Mouse (Mus musculus): ENCODE results near the gene Fam173a. TPM values are rescaled to one million over a fixed set of nuclear protein-coding genes. Genes with fewer than 3 reads are reported as not detected.

The Fam173a gene
- 127 and 129 TPM in 2 replicates for polyA plus RNA-seq (2015; fragmentation: Nextera tagmentation; extraction: Ambion mirVana)

- 0% methylated on average over 14 of the region's 14 CpGs for WGBS
- peaks cover 16% of the 10 kb centered on the region; the same call in 1 of the 2 replicates for H3K36me3 ChIP-seq (ENCODE audit: control insufficient read depth, insufficient read depth)
- H3K4me1 ChIP-seq (replicated peaks; ENCODE audit: control insufficient read depth, insufficient read depth, low read length) = peaks cover 22% of the 10 kb centered on the region; the same call in 1 of the 2 replicates
- H3K4me2 ChIP-seq (replicated peaks; ENCODE audit: low read depth) = peak within 1 kb of the TSS; percentile 85
- peak within 1 kb of the TSS; percentile 76 for H3K9ac ChIP-seq (ENCODE audit: low read depth, low read length)
- ATAC-seq = peak; percentile 25; the same call in 1 of the 2 replicates
- TF ChIP-seq CTCF (IDR thresholded peaks at IDR 0.05; ENCODE audit: low read depth) = no peak
- H3K27me3 ChIP-seq (replicated peaks; ENCODE audit: control insufficient read depth, insufficient read depth, low read length) = no peaks in the 10 kb centered on the region
- H3K27ac ChIP-seq (ENCODE audit: low read depth, low read length) = peak within 1 kb of the TSS; percentile 99
- H3K4me3 ChIP-seq (ENCODE audit: low read depth, low read length) = peak within 1 kb of the TSS; percentile 83
- H3K9me3 ChIP-seq (ENCODE audit: control insufficient read depth) = no peaks in the 10 kb centered on the region
These were observed at the start of gene Fam173a for GRCm38 (mm10) chr17:25792615-25793014. Gene Fam173a, minus strand, starts transcription at chr17:25792901.

DNA sequence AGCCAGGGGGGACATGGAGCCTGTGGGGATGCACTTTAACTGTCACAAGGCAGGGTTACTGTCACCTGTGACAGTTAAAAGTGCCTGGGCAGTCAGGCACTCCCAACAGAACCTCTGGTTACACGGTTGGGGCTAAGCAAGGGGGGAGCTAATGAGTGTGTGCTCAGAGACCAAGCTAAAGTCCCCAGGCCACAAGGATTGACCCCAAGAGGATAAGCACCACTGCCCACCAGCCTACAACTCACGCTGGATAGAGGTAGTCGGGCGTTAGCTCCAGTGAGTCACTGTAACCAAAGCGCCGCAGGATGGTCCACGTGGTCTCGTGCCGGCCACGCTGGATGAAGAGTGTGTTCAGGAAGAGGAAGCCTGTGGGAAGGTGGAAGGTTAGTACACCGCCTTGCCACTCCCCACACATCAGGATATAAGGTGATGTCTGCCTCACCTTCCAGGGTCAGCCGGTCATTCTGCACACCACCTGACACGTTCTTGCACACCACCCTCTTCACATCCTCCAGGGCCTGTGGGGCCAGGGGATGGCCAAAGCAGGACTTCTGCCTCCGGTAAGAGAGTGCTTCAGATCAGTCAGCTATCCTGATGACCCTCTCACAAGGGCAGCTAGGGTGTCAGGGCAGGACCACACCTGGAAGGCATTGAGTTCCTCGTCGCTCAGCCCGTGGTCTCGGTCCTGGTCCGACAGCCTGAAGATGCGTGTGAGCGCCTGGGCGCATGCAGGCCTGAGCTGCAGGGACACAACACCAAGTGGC, 48.6 kb upstream of the Fam173a start, which contains the start of gene Gm20683:
Gene Gm20683, minus strand, starts transcription at position 647 of the 764 bp plus-strand sequence.
- H3K4me2 ChIP-seq (replicated peaks; ENCODE audit: low read depth) = no peak within 1 kb of the TSS
- H3K4me1 ChIP-seq (replicated peaks; ENCODE audit: control insufficient read depth, insufficient read depth, low read length) = peaks cover 4% of the 10 kb centered on the region; the same call in 1 of the 2 replicates
- no peak within 1 kb of the TSS for H3K9ac ChIP-seq (ENCODE audit: low read depth, low read length)
- ATAC-seq = no peak
- 0 out of 2 replicates have a peak within 1 kb of the TSS, but pooled peaks have one; percentile 8 for H3K27ac ChIP-seq (ENCODE audit: low read depth, low read length)
- no peak for TF ChIP-seq CTCF (IDR thresholded peaks at IDR 0.05; ENCODE audit: low read depth)
- H3K36me3 ChIP-seq (ENCODE audit: control insufficient read depth, insufficient read depth) = peaks cover 38% of the 10 kb centered on the region
- 89% methylated on average over 22 of the region's 22 CpGs for WGBS
- no peaks in the 10 kb centered on the region for H3K9me3 ChIP-seq (ENCODE audit: control insufficient read depth)
- no peaks in the 10 kb centered on the region for H3K27me3 ChIP-seq (replicated peaks; ENCODE audit: control insufficient read depth, insufficient read depth, low read length)
- no peak within 1 kb of the TSS for H3K4me3 ChIP-seq (ENCODE audit: low read depth, low read length)

GRCm38 (mm10) chr17:25840519-25840918, 47.8 kb upstream of the Fam173a start:
- TF ChIP-seq CTCF (IDR thresholded peaks at IDR 0.05; ENCODE audit: low read depth) = no peak
- H3K36me3 ChIP-seq (ENCODE audit: control insufficient read depth, insufficient read depth) = peaks cover 42% of the 10 kb centered on the region
- WGBS = 96% methylated on average over 6 of the region's 6 CpGs
- H3K4me2 ChIP-seq (replicated peaks; ENCODE audit: low read depth) = no peak overlapping the region; the same call in 1 of the 2 replicates
- H3K9ac ChIP-seq (ENCODE audit: low read depth, low read length) = no peak overlapping the region
- H3K27me3 ChIP-seq (replicated peaks; ENCODE audit: control insufficient read depth, insufficient read depth, low read length) = no peaks in the 10 kb centered on the region
- H3K27ac ChIP-seq (ENCODE audit: low read depth, low read length) = peak overlapping the region; percentile 85; the same call in 1 of the 2 replicates
- no peak overlapping the region for H3K4me3 ChIP-seq (ENCODE audit: low read depth, low read length)
- no peak for ATAC-seq
- H3K9me3 ChIP-seq (ENCODE audit: control insufficient read depth) = no peaks in the 10 kb centered on the region
- H3K4me1 ChIP-seq (replicated peaks; ENCODE audit: control insufficient read depth, insufficient read depth, low read length) = peaks cover 6% of the 10 kb centered on the region; the same call in 1 of the 2 replicates

DNA sequence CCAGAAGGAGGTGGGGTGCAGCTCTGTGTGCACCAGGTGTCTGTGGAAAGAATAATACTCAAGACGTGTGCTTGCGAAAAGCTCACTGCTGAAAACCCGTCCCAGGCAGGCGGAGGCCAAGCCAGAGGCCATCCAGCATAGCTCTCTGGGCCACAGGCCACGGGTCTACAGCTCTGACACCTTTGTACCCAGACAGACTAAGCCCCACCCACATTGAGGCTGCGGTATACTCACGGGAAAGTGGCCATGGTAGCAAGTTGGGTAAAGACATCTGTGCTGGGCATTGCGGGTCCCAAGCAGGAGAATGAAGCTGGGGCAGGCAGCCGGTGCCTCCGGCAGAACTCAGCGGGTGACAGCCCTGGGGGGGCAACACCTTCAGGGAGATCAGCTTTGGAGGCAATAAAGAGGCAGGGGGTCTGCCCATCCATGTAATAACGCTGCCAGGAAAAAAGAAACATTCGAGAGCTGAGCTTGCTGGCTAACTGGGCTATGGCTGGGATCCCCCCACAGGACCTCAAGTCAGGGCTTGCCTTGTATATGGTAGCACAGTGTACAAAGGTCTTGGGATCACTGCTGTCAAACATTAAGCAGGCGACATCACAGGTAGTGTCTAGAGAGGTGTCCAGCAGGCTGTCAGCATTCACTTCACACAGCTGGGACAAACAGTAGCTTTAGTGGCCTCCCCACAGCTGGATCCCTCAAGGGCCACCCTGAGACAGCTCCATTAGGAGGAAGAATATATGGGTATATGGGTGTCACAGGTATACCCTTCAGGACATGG, 46.9 kb upstream of the Fam173a start:
- Histone ChIP-seq H3K9me3 (ENCODE audit: control insufficient read depth) (no peaks in the 10 kb centered on the region), H3K4me2 (replicated peaks; ENCODE audit: low read depth) (peak overlapping the region; percentile 44), H3K9ac (ENCODE audit: low read depth, low read length) (no peak overlapping the region), H3K4me1 (replicated peaks; ENCODE audit: control insufficient read depth, insufficient read depth, low read length) (peaks cover 6% of the 10 kb centered on the region; the same call in 1 of the 2 replicates), H3K27me3 (replicated peaks; ENCODE audit: control insufficient read depth, insufficient read depth, low read length) (no peaks in the 10 kb centered on the region), H3K4me3 (ENCODE audit: low read depth, low read length) (no peak overlapping the region), H3K27ac (ENCODE audit: low read depth, low read length) (peak overlapping the region; percentile 85), H3K36me3 (ENCODE audit: control insufficient read depth, insufficient read depth) (peaks cover 49% of the 10 kb centered on the region)
- 67% methylated on average over 14 of the region's 14 CpGs for WGBS
- peak; percentile 56 for ATAC-seq
- no peak for TF ChIP-seq CTCF (IDR thresholded peaks at IDR 0.05; ENCODE audit: low read depth)

DNA sequence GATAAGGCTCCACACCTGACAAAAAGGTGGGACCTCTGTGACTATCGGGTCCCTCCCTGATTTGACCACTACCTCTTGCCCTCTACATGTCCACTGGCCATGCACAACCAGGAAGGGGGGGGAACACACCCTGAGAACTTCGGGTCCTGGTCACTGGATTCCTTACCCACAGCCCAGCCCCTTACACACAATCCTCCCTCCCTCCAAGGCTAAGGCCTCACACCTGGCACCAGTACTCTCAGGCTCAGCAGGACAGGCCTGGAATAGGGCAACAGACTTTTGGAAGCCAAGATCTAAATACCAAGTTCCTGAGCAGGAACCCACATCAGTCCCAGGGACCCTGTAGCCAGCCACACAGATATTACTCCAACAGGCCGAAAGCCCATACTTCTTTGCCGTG, 46.2 kb upstream of the Fam173a start:
- peak overlapping the region; percentile 85 for H3K27ac ChIP-seq (ENCODE audit: low read depth, low read length)
- no peaks in the 10 kb centered on the region for H3K9me3 ChIP-seq (ENCODE audit: control insufficient read depth)
- no peak overlapping the region for H3K4me3 ChIP-seq (ENCODE audit: low read depth, low read length)
- H3K9ac ChIP-seq (ENCODE audit: low read depth, low read length) = no peak overlapping the region
- peak overlapping the region; percentile 44 for H3K4me2 ChIP-seq (replicated peaks; ENCODE audit: low read depth)
- ATAC-seq = no peak
- 80% methylated on average over 4 of the region's 4 CpGs for WGBS
- no peaks in the 10 kb centered on the region for H3K27me3 ChIP-seq (replicated peaks; ENCODE audit: control insufficient read depth, insufficient read depth, low read length)
- H3K36me3 ChIP-seq (ENCODE audit: control insufficient read depth, insufficient read depth) = peaks cover 49% of the 10 kb centered on the region
- peaks cover 5% of the 10 kb centered on the region; the same call in 1 of the 2 replicates for H3K4me1 ChIP-seq (replicated peaks; ENCODE audit: control insufficient read depth, insufficient read depth, low read length)
- no peak for TF ChIP-seq CTCF (IDR thresholded peaks at IDR 0.05; ENCODE audit: low read depth)

DNA sequence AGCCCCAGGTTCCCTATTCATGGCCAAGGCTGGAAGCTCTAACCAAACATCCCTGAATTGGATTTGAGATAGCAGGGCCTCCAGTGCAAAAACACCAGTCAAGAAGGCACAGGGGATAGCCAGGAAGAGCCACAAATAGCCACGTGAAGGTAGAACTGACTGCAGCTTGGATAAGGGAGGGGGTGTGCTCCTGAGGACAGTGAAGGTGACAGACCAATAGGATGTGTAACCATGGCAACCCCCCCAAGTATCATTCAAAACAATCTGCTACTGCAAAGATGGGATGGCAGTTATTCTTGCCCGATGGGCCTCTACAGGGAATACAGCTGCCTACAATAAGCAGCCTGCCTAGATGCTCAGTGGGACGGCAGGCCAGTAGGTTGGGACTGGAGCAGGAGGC, 44.8 kb upstream of the Fam173a start:
- H3K4me3 ChIP-seq (ENCODE audit: low read depth, low read length) = no peak overlapping the region
- H3K9me3 ChIP-seq (ENCODE audit: control insufficient read depth) = no peaks in the 10 kb centered on the region
- H3K9ac ChIP-seq (ENCODE audit: low read depth, low read length) = 0 out of 2 replicates have a peak overlapping the region, but pooled peaks have one; percentile 3
- ATAC-seq = no peak
- H3K36me3 ChIP-seq (ENCODE audit: control insufficient read depth, insufficient read depth) = peaks cover 48% of the 10 kb centered on the region
- H3K4me1 ChIP-seq (replicated peaks; ENCODE audit: control insufficient read depth, insufficient read depth, low read length) = peaks cover 2% of the 10 kb centered on the region; the same call in 1 of the 2 replicates
- TF ChIP-seq CTCF (IDR thresholded peaks at IDR 0.05; ENCODE audit: low read depth) = no peak
- 48% methylated on average over 3 of the region's 3 CpGs for WGBS
- H3K27me3 ChIP-seq (replicated peaks; ENCODE audit: control insufficient read depth, insufficient read depth, low read length) = no peaks in the 10 kb centered on the region
- no peak overlapping the region for H3K27ac ChIP-seq (ENCODE audit: low read depth, low read length)
- H3K4me2 ChIP-seq (replicated peaks; ENCODE audit: low read depth) = no peak overlapping the region; the same call in 1 of the 2 replicates
